Mouse (Mus musculus): ENCODE results near the gene Gm4707.

DNA sequence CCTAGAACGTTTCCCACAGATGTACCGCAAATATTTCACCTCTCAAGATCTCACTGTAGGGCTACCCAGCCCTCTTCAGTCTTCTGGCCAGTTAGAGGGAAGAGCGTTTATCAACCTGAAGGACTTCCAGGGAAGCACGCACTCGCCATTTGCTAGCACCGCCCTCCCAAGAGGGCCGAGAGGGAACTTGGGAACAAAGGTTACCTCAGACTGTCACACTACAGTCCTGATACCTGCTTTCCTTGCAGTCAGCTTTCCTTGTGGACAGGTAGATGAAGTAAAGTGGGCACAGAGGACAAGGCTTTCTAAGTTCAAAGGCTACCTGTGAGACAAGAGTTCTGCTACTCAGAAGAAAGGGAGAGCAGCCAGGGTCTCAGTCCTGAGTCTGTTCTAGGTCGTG, 47.1 kb upstream of the Gm4707 start:
- TF ChIP-seq CTCF (IDR thresholded peaks at IDR 0.05; ENCODE audit: low read depth) = no peak
- TF ChIP-seq EP300 (IDR thresholded peaks at IDR 0.05; ENCODE audit: low read depth) = no peak

All from liver, postnatal 0 days (tissue).